Mouse (Mus musculus): Measurements from ENCODE around the gene Magi1. TPM values are rescaled to one million over a fixed set of nuclear protein-coding genes. Genes with fewer than 3 reads are reported as not detected.

Gene Magi1
- polyA plus RNA-seq, 1 experiment from 2014 or later, result 25.4 TPM

- H3K9me3 ChIP-seq, result no peaks in the 10 kb centered on the region
- no peak overlapping the region for H3K27ac ChIP-seq
- no peak overlapping the region for H3K9ac ChIP-seq
- H3K27me3 ChIP-seq (replicated peaks), result no peaks in the 10 kb centered on the region
- H3K4me3 ChIP-seq, result no peak overlapping the region
- H3K36me3 ChIP-seq, result no peaks in the 10 kb centered on the region
- peaks cover 5% of the 10 kb centered on the region; the same call in 1 of the 2 replicates for H3K4me1 ChIP-seq
- no peak overlapping the region for H3K4me2 ChIP-seq (replicated peaks)
- 88% methylated on average over 8 of the region's 8 CpGs for WGBS
- no peak for ATAC-seq (ENCODE audit: low FRiP score, low read depth)
These were observed 138.1 kb downstream of the Magi1 start for GRCm38 (mm10) chr6:94145430-94146205.

GRCm38 (mm10) chr6:94142493-94142892 is 141.2 kb downstream of the Magi1 start:
- H3K4me1 ChIP-seq, result peaks cover 5% of the 10 kb centered on the region; the same call in 1 of the 2 replicates
- no peaks in the 10 kb centered on the region for H3K9me3 ChIP-seq
- no peaks in the 10 kb centered on the region for H3K27me3 ChIP-seq (replicated peaks)
- no peak overlapping the region for H3K9ac ChIP-seq
- no peak overlapping the region for H3K27ac ChIP-seq
- H3K4me3 ChIP-seq, result no peak overlapping the region
- WGBS, result 92% methylated on average over 2 of the region's 2 CpGs
- ATAC-seq (ENCODE audit: low FRiP score, low read depth), result no peak
- H3K4me2 ChIP-seq (replicated peaks), result no peak overlapping the region
- H3K36me3 ChIP-seq, result no peaks in the 10 kb centered on the region

- no peaks in the 10 kb centered on the region for H3K9me3 ChIP-seq
- no peaks in the 10 kb centered on the region for H3K36me3 ChIP-seq
- no peak for ATAC-seq (ENCODE audit: low FRiP score, low read depth)
- WGBS, result 60% methylated on average over 2 of the region's 2 CpGs
- H3K9ac ChIP-seq, result no peak overlapping the region
- H3K27me3 ChIP-seq (replicated peaks), result no peaks in the 10 kb centered on the region
- no peak overlapping the region for H3K4me2 ChIP-seq (replicated peaks)
- no peak overlapping the region for H3K27ac ChIP-seq
- H3K4me1 ChIP-seq, result no peaks in the 10 kb centered on the region
- H3K4me3 ChIP-seq, result no peak overlapping the region
These were observed 142.2 kb downstream of the Magi1 start for GRCm38 (mm10) chr6:94141496-94141895.

GRCm38 (mm10) chr6:94139952-94140414 is 143.7 kb downstream of the Magi1 start:
- ATAC-seq (ENCODE audit: low FRiP score, low read depth), result no peak
- Histone ChIP-seq H3K4me2 (replicated peaks) (no peak overlapping the region), H3K9me3 (no peaks in the 10 kb centered on the region), H3K36me3 (no peaks in the 10 kb centered on the region), H3K9ac (no peak overlapping the region), H3K4me3 (no peak overlapping the region), H3K27ac (no peak overlapping the region), H3K4me1 (no peaks in the 10 kb centered on the region), H3K27me3 (replicated peaks) (no peaks in the 10 kb centered on the region)
- 92% methylated on average over 3 of the region's 3 CpGs for WGBS

GRCm38 (mm10) chr6:94136693-94137092 is 147.0 kb downstream of the Magi1 start:
- 82% methylated on average over 3 of the region's 3 CpGs for WGBS

GRCm38 (mm10) chr6:94134159-94134558 is 149.6 kb downstream of the Magi1 start:
- Histone ChIP-seq H3K27ac (no peak overlapping the region), H3K4me2 (replicated peaks) (no peak overlapping the region), H3K4me3 (no peak overlapping the region), H3K4me1 (peaks cover 9% of the 10 kb centered on the region; the same call in 1 of the 2 replicates), H3K9ac (no peak overlapping the region), H3K36me3 (no peaks in the 10 kb centered on the region), H3K9me3 (no peaks in the 10 kb centered on the region), H3K27me3 (replicated peaks) (no peaks in the 10 kb centered on the region)
- no peak for ATAC-seq (ENCODE audit: low FRiP score, low read depth)
- WGBS, result 54% methylated on average over 5 of the region's 5 CpGs

More at GRCm38 (mm10) chr6:94136693-94137092, 147.0 kb downstream of the Magi1 start:
- H3K27me3 ChIP-seq (replicated peaks), result no peaks in the 10 kb centered on the region
- no peaks in the 10 kb centered on the region for H3K9me3 ChIP-seq
- H3K27ac ChIP-seq, result no peak overlapping the region
- ATAC-seq (ENCODE audit: low FRiP score, low read depth), result no peak
- H3K9ac ChIP-seq, result no peak overlapping the region
- H3K36me3 ChIP-seq, result no peaks in the 10 kb centered on the region
- no peak overlapping the region for H3K4me3 ChIP-seq
- peaks cover 9% of the 10 kb centered on the region; the same call in 1 of the 2 replicates for H3K4me1 ChIP-seq
- H3K4me2 ChIP-seq (replicated peaks), result no peak overlapping the region

- no peaks in the 10 kb centered on the region for H3K9me3 ChIP-seq
- no peak for ATAC-seq (ENCODE audit: low FRiP score, low read depth)
- 46% methylated on average over 4 of the region's 4 CpGs for WGBS
- H3K36me3 ChIP-seq, result no peaks in the 10 kb centered on the region
- no peak overlapping the region for H3K4me2 ChIP-seq (replicated peaks)
- peaks cover 16% of the 10 kb centered on the region for H3K4me1 ChIP-seq
- no peaks in the 10 kb centered on the region for H3K27me3 ChIP-seq (replicated peaks)
- no peak overlapping the region for H3K4me3 ChIP-seq
- no peak overlapping the region for H3K27ac ChIP-seq
- H3K9ac ChIP-seq, result no peak overlapping the region
These were observed 151.7 kb downstream of the Magi1 start for GRCm38 (mm10) chr6:94131999-94132398.

GRCm38 (mm10) chr6:94130389-94130788 is 153.3 kb downstream of the Magi1 start:
- Histone ChIP-seq H3K36me3 (no peaks in the 10 kb centered on the region), H3K4me3 (no peak overlapping the region), H3K4me1 (peaks cover 16% of the 10 kb centered on the region), H3K27ac (no peak overlapping the region), H3K9me3 (no peaks in the 10 kb centered on the region), H3K4me2 (replicated peaks) (no peak overlapping the region), H3K9ac (no peak overlapping the region), H3K27me3 (replicated peaks) (no peaks in the 10 kb centered on the region)
- ATAC-seq (ENCODE audit: low FRiP score, low read depth), result no peak
- 56% methylated on average over 5 of the region's 5 CpGs for WGBS

- H3K9me3 ChIP-seq, result no peaks in the 10 kb centered on the region
- H3K4me1 ChIP-seq, result peaks cover 7% of the 10 kb centered on the region; the same call in 1 of the 2 replicates
- no peak for ATAC-seq (ENCODE audit: low FRiP score, low read depth)
- no peaks in the 10 kb centered on the region for H3K36me3 ChIP-seq
- WGBS, result 90% methylated on average over 4 of the region's 4 CpGs
- no peak overlapping the region for H3K4me2 ChIP-seq (replicated peaks)
- H3K27me3 ChIP-seq (replicated peaks), result no peaks in the 10 kb centered on the region
- no peak overlapping the region for H3K27ac ChIP-seq
- H3K9ac ChIP-seq, result no peak overlapping the region
- H3K4me3 ChIP-seq, result no peak overlapping the region
These were observed 157.0 kb downstream of the Magi1 start for GRCm38 (mm10) chr6:94126763-94127162.

GRCm38 (mm10) chr6:94125144-94125543 is 158.6 kb downstream of the Magi1 start:
- WGBS, result 85% methylated on average over 6 of the region's 6 CpGs
- no peaks in the 10 kb centered on the region for H3K36me3 ChIP-seq
- H3K4me3 ChIP-seq, result no peak overlapping the region
- H3K9ac ChIP-seq, result no peak overlapping the region
- H3K4me2 ChIP-seq (replicated peaks), result no peak overlapping the region
- ATAC-seq (ENCODE audit: low FRiP score, low read depth), result no peak
- peaks cover 7% of the 10 kb centered on the region; the same call in 1 of the 2 replicates for H3K4me1 ChIP-seq
- no peak overlapping the region for H3K27ac ChIP-seq
- H3K9me3 ChIP-seq, result no peaks in the 10 kb centered on the region
- no peaks in the 10 kb centered on the region for H3K27me3 ChIP-seq (replicated peaks)

GRCm38 (mm10) chr6:94124279-94124678 is 159.4 kb downstream of the Magi1 start:
- Histone ChIP-seq H3K27ac (no peak overlapping the region), H3K4me2 (replicated peaks) (no peak overlapping the region), H3K4me3 (no peak overlapping the region), H3K4me1 (peaks cover 7% of the 10 kb centered on the region; the same call in 1 of the 2 replicates), H3K36me3 (no peaks in the 10 kb centered on the region), H3K27me3 (replicated peaks) (no peaks in the 10 kb centered on the region), H3K9ac (no peak overlapping the region), H3K9me3 (no peaks in the 10 kb centered on the region)
- WGBS, result 82% methylated on average over 2 of the region's 2 CpGs
- no peak for ATAC-seq (ENCODE audit: low FRiP score, low read depth)

- WGBS, result 73% methylated on average over 8 of the region's 8 CpGs
- no peak overlapping the region for H3K27ac ChIP-seq
- H3K27me3 ChIP-seq (replicated peaks), result no peaks in the 10 kb centered on the region
- no peak overlapping the region for H3K4me2 ChIP-seq (replicated peaks)
- no peaks in the 10 kb centered on the region for H3K9me3 ChIP-seq
- H3K9ac ChIP-seq, result no peak overlapping the region
- ATAC-seq (ENCODE audit: low FRiP score, low read depth), result no peak
- H3K4me1 ChIP-seq, result no peaks in the 10 kb centered on the region
- no peaks in the 10 kb centered on the region for H3K36me3 ChIP-seq
- no peak overlapping the region for H3K4me3 ChIP-seq
These were observed 161.1 kb downstream of the Magi1 start for GRCm38 (mm10) chr6:94122566-94123150.

Data from neural tube, embryonic 12.5 days (tissue).